Mouse (Mus musculus): ENCODE results near the gene B4galt7.
A peak's percentile ranks its signal among the peaks of the same experiment; 100 is the strongest.

GRCm38 (mm10) chr13:55634639-55635127, 35.0 kb downstream of the B4galt7 start, which contains the start of gene Ddx46:
- TF ChIP-seq CTCF (conservative IDR thresholded peaks at IDR 0.05; ENCODE audit: insufficient read depth, insufficient read length, low read depth, low read length) (peak; percentile 82), POLR2A (IDR thresholded peaks at IDR 0.05; ENCODE audit: low read depth, low read length) (peak; percentile 91)

All from kidney, adult 2 months (tissue).